Mouse (Mus musculus) E14TG2a.4 (cell line): ENCODE measurements around the gene Gnaz.

Experiments
- CTCF ChIP-seq: conservative IDR thresholded peaks from 2 replicates; pipeline ENCODE4 v1.5.1; 2014; ENCODE audit warnings: low read length
- NANOG ChIP-seq: IDR thresholded peaks from 2 replicates; pipeline ENCODE4 v1.6.1; 2014; ENCODE audit warnings: borderline replicate concordance, low read length, mixed read lengths

DNA sequence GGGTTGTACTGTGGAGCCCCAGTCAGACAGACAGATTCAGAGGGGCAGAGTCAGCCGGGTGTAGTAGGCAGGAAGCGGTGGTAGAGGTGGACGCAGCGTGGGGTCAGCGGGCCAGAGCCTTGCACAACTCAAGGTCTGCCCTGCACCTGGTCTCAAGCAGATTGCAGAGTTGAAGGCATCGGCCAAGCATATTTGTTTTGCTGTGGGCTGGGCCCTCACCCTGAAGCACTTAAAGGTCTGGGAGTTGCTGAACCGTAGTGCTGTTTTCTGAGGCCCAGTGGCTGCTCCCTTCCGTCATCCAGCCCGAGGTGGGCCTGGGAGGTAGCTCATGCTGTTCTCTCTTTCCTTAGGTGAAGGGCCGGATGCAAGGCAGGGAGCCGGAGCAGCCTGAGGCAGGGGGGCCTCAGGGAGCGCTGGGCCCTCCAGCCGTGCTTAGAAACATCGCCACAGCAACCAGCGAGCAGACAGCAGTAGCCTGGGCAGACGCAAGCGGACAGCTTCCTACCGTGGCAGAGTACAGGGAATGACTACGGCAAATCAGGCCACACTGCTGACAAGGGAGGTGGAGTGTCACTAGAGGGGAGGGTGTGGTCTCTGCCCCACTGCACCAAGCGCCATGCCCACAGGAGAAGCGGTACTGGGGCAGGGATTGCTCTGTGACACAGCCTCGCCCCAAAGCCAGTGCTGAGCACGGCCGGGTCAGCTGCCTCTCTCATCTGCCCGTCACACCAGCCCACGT is 23.8 kb downstream of the Gnaz start:
- TF ChIP-seq CTCF = no peak
- TF ChIP-seq NANOG = no peak
